Comparison of ENCODE assay signal across 28 mouse cellular contexts in the genomic region with DNA sequence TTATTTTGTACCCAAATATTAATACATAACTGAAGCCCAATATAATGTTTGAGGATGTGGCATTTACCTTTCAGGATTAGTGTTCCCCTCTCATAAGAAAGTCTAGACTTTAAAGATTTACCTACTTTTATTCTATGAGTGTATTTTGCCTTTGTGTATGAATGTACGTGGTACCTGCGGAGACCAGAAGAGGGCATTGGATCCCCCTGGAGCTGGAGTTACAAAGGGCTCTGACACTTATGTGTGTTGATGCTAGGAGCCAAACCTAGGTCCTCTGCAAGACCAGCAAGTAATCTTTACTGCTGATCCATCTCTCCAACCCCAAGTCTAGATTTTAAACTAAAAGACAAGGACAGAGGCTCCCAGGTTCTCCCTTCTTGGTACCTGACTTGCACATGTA.
DNase-seq lines count a peak whose midpoint lies in the region; ATAC-seq and TF ChIP-seq lines count a peak whose summit lies in the region.
"Had no signal": no experiment of that assay in that cellular context is flagged by ENCODE, and none has a peak within 500 bp of the region (broad histone marks: within the 10 kb centered on the region; RNA-seq: fewer than 3 reads in every experiment).

No protein-coding gene starts in this region.

- no peak for ATAC-seq in lung, embryonic 14.5 days (ENCODE audit: insufficient read depth)
- ATAC-seq: activated CD4-positive, CD25-positive, alpha-beta regulatory T cell, adult 4 months had no signal

- H3K9me3 ChIP-seq in lung, embryonic 14.5 days (ENCODE audit: low read depth, low read length): no peaks in the 10 kb centered on the region
- H3K9me3 ChIP-seq: embryonic facial prominence, embryonic 13.5 days; forebrain, embryonic 10.5 days; forebrain, embryonic 15.5 days; limb, embryonic 13.5 days; megakaryocyte, embryonic 14.5 days; midbrain, embryonic 13.5 days; neural tube, embryonic 12.5 days had no signal

- H3K27ac ChIP-seq in heart, adult 2 months: no peak overlapping the region
- H3K27ac ChIP-seq in lung, embryonic 14.5 days (ENCODE audit: low read depth): no peak overlapping the region
- H3K27ac ChIP-seq: embryonic facial prominence, embryonic 13.5 days; forebrain, embryonic 10.5 days; forebrain, embryonic 15.5 days; hindbrain, embryonic 14.5 days; limb, embryonic 13.5 days; midbrain, embryonic 13.5 days; neural tube, embryonic 12.5 days had no signal

- TF ChIP-seq EP300 in heart, adult 2 months (IDR thresholded peaks at IDR 0.05; ENCODE audit: insufficient read depth, low read depth, low read length): no peak

- 94% methylated on average over 2 of the region's 2 CpGs for WGBS in heart, adult 2 months
- 90% methylated on average over 2 of the region's 2 CpGs for WGBS in lung, embryonic 14.5 days

- no peak overlapping the region for H3K4me2 ChIP-seq in lung, embryonic 14.5 days
- H3K4me2 ChIP-seq: embryonic facial prominence, embryonic 13.5 days; forebrain, embryonic 15.5 days; hindbrain, embryonic 14.5 days; limb, embryonic 13.5 days; liver, embryonic 11.5 days; midbrain, embryonic 13.5 days; neural tube, embryonic 12.5 days had no signal

- H3K9ac ChIP-seq in heart, adult 2 months (ENCODE audit: low read depth, low read length): no peak overlapping the region
- H3K9ac ChIP-seq in lung, embryonic 14.5 days: no peak overlapping the region
- H3K9ac ChIP-seq: embryonic facial prominence, embryonic 13.5 days; forebrain, embryonic 15.5 days; hindbrain, embryonic 14.5 days; limb, embryonic 13.5 days; midbrain, embryonic 13.5 days; neural tube, embryonic 12.5 days had no signal

- intact Hi-C loops in heart, adult 2 months (cut with DNase I): no loop called here
- intact Hi-C loops in heart, postnatal 14 days (cut with DNase I): loop anchor here (5.0 kb wide), 1 partner anchor 45 kb away; no protein-coding TSS in a partner anchor

- no peaks in the 10 kb centered on the region for H3K27me3 ChIP-seq in heart, adult 2 months (ENCODE audit: control insufficient read depth, insufficient read depth, low read length)
- no peaks in the 10 kb centered on the region for H3K27me3 ChIP-seq in lung, embryonic 14.5 days (ENCODE audit: insufficient read depth, low read length)
- H3K27me3 ChIP-seq: embryonic facial prominence, embryonic 13.5 days; forebrain, embryonic 15.5 days; limb, embryonic 13.5 days; midbrain, embryonic 13.5 days; neural tube, embryonic 12.5 days had no signal

- H3K79me2 ChIP-seq in heart, adult 2 months (replicated peaks; ENCODE audit: control insufficient read depth, insufficient read depth, low read length): no peaks in the 10 kb centered on the region

- H3K4me3 ChIP-seq in heart, adult 2 months: no peak overlapping the region
- no peak overlapping the region for H3K4me3 ChIP-seq in lung, embryonic 14.5 days (ENCODE audit: low read depth, low read length)
- H3K4me3 ChIP-seq: embryonic facial prominence, embryonic 13.5 days; forebrain, embryonic 10.5 days; forebrain, embryonic 15.5 days; limb, embryonic 13.5 days; megakaryocyte, embryonic 14.5 days; midbrain, embryonic 13.5 days; neural tube, embryonic 12.5 days had no signal

- no peak for TF ChIP-seq POLR2A in heart, adult 2 months (IDR thresholded peaks at IDR 0.05; ENCODE audit: insufficient read depth, low read depth, low read length)
- TF ChIP-seq POLR2A in brain, embryonic 14.5 days (IDR thresholded peaks at IDR 0.05; ENCODE audit: borderline replicate concordance, extremely low read depth, insufficient read depth, insufficient read length, poor library complexity, severe bottlenecking): no peak

- H3K36me3 ChIP-seq in heart, adult 2 months (ENCODE audit: control insufficient read depth, insufficient read depth, low read length): peaks cover 5% of the 10 kb centered on the region; the same call in 1 of the 2 replicates
- no peaks in the 10 kb centered on the region for H3K36me3 ChIP-seq in lung, embryonic 14.5 days (ENCODE audit: insufficient read depth)
- H3K36me3 ChIP-seq: embryonic facial prominence, embryonic 13.5 days; forebrain, embryonic 10.5 days; forebrain, embryonic 15.5 days; limb, embryonic 13.5 days; midbrain, embryonic 13.5 days; neural tube, embryonic 12.5 days had no signal

- TF ChIP-seq CTCF in heart, adult 2 months (IDR thresholded peaks at IDR 0.05): peak; percentile 50
- TF ChIP-seq CTCF in lung, embryonic 14.5 days (IDR thresholded peaks at IDR 0.05; ENCODE audit: low read depth): peak; percentile 41
- peak; percentile 5; the same call in 1 of the 2 replicates for TF ChIP-seq CTCF in brain, embryonic 14.5 days (IDR thresholded peaks at IDR 0.05; ENCODE audit: borderline replicate concordance, extremely low read depth, insufficient read depth, insufficient read length)

- H3K4me1 ChIP-seq in heart, adult 2 months (ENCODE audit: control insufficient read depth, insufficient read depth, low read length): peaks cover 18% of the 10 kb centered on the region
- H3K4me1 ChIP-seq in lung, embryonic 14.5 days (ENCODE audit: insufficient read depth): 0 out of 2 replicates have a peak, but pooled peaks cover 4% of the 10 kb centered on the region
- H3K4me1 ChIP-seq: embryonic facial prominence, embryonic 13.5 days; megakaryocyte, embryonic 14.5 days; midbrain, embryonic 13.5 days; neural tube, embryonic 12.5 days had no signal

- DNase-seq in heart, adult 2 months: no peak
- no peak for DNase-seq in heart, postnatal 14 days
- no peak for DNase-seq in lung, embryonic 14.5 days
- DNase-seq in lung, postnatal 10 days: no peak
- DNase-seq in 416B (ENCODE audit: low read depth): peak; percentile 39
- DNase-seq in brain, embryonic 14.5 days (ENCODE audit: low read depth): no peak
- no peak for DNase-seq in spleen, postnatal 10 days (ENCODE audit: low spot score in 2 of 2)
- no peak for DNase-seq in kidney, adult 9 months
- DNase-seq: adrenal gland, adult 8-10 months; cerebellum, adult 11-12 months; cerebellum, adult 9-11 months; kidney, adult 2 months; kidney, postnatal 10 days; layer of hippocampus, adult 9-11 months; right cerebral cortex, adult 18-20 months; spleen, adult 18-20 months; thymus, adult 2 months; thymus, postnatal 36 days had no signal
